Mouse (Mus musculus) frontal cortex, adult 2 months (tissue): ENCODE results near the gene Zbtb44. TPM values are rescaled to one million over a fixed set of nuclear protein-coding genes. Genes with fewer than 3 reads are reported as not detected.
A peak's percentile ranks its signal among the peaks of the same experiment; 100 is the strongest.
"Not testable (repeated sequence)": the region's sequence is repeated elsewhere in the genome, so short reads cannot be mapped to it uniquely, and the experiment has no call there.

Experiments used
- DNase-seq, 2 experiments: peaks; one replicate each; pipeline ENCODE4 v3.0.0; 2022; ENCODE audit warnings: low spot score in 1 of 2; ENCODE audit errors: extremely low spot score in 1 of 2
- polyA plus RNA-seq: library from polyadenylated mRNA; depleted of rRNA; stranded (reverse); fragments of >200 nt; gene quantifications from 2 replicates; pipeline ENCODE4 v1.2.3, GENCODE M21; 2012

Zbtb44 gene
- polyA plus RNA-seq, 1 experiment: 9.5 TPM

DNA sequence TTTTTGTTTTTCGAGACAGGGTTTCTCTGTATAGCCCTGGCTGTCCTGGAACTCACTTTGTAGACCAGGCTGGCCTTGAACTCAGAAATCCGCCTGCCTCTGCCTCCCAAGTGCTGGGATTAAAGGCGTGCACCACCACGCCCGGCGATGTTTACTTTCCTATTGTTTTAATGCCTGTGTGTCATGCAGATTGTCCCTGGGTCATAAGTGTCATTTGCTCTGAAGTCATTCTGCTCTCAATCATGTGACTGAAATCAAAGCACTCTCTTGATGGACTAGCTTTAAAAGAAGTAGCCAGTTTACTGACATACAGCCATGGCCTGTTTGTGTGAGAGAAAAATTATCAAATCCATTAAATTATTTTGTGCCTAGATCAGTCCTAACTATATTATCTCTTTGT is 21.1 kb downstream of the Zbtb44 start:
- not testable (repeated sequence) for DNase-seq

- peak; percentile 14 to 29 for DNase-seq
Measured at GRCm38 (mm10) chr9:31058723-31059122, 28.3 kb downstream of the Zbtb44 start.

DNA sequence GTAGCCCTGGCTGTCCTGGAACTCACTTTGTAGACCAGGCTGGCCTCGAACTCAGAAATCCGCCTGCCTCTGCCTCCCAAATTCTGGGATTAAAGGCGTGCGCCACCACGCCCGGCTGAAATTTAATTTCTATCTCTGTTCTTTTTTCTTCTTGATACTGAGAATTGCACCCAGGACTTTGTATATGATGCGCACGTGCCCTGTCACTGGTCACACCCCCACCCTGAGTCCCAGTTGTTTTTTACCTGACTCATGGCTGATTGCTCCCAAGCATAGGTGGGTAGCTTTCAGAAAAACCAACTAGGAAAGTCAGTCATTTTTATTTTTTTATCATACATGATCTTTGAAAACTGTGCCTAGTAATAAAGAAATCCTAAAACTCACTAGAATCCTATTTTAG is 40.3 kb downstream of the Zbtb44 start:
- no peak for DNase-seq

DNA sequence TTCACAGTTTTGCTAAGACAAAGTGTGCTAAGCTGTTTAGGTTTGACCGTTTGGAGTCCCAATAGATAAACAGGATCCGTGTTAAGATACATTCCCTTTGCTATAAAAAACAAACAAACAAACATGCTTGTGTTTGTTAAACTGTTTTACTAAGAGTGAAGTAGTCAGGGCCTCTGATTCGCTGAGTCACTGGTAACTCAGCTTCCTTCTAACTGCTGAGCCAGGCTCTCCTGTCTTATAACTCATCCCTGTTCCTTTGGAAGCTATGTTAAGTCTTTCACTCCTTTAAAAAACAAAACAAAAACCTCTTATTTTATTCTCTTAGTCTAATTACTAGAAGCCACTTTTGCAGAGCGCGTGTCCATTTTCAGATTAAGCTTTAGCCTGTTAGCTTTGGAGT is 41.8 kb downstream of the Zbtb44 start:
- DNase-seq: no peak

DNA sequence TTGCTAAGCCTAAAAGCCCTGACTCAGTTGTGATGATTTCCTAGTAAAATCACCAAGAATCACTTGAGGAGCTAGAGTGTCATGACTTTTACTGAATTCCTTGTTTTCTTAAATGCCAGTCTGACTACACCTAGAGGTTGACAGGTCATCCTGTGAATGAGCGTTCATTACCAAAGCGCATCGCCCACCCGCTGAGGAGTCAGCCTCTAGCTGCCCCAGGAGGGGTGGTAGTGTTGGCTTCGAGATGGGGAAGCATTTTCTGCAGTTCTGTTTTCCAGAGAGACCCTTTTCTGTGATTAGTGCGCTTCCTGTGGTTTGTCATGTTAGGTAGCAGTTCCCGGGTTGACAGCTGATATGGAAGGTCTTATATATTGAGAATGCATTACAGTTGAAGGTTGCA is 43.4 kb downstream of the Zbtb44 start:
- no peak for DNase-seq

GRCm38 (mm10) chr9:31074836-31075235 is 44.4 kb downstream of the Zbtb44 start:
- DNase-seq: no peak

GRCm38 (mm10) chr9:31080726-31081125 is 50.3 kb downstream of the Zbtb44 start:
- no peak for DNase-seq

DNA sequence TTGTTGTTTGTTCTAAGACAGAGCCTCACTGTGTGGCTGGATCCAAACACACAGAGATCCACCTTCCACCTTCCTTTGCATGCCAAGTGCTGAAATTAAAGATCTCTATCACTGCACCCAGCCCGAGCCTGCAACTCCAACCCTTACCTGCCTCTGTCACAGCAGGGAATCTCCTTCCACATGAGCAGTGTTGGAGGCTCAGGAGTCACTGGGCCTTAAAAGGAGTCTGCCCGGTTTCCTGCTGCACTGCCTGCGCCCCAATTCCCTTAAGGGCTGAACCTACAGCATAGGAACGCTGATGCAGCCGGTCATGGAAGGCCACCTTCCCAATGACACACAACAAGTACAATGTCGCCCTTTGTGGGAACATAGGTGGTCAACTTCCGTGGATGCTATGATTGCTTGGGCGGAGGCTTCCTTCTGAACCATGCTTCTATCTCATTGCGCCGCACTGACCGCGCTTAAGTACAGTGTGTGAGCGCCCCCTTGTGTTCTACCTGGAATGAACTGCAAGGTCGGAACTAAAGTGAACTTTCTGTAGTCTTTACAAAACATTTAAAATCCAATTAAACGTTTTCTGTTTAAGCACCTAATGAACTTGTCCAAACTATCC is 51.7 kb downstream of the Zbtb44 start:
- peak; percentile 43 to 89 for DNase-seq

- DNase-seq: no peak
Measured at GRCm38 (mm10) chr9:31082771-31083170, 52.3 kb downstream of the Zbtb44 start.

DNA sequence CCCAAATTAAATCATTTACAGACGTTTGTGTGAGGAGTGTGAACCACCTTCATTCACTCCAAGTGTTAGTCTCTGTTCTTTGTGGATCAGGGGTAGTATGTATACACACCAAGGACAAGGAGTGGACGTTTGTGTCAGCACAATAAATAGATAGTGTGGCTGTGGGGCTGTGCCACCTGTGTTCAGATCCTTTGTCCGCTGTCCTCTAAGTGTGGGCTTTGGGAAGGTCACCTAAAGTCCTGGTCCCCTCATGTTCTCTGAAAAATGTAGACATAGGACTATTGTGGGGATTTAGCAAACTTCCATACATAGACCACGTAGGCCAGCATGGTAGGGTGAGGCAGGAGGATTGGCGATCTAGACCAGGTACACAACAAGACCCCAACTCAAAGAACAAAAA is 55.1 kb downstream of the Zbtb44 start:
- no peak for DNase-seq

DNA sequence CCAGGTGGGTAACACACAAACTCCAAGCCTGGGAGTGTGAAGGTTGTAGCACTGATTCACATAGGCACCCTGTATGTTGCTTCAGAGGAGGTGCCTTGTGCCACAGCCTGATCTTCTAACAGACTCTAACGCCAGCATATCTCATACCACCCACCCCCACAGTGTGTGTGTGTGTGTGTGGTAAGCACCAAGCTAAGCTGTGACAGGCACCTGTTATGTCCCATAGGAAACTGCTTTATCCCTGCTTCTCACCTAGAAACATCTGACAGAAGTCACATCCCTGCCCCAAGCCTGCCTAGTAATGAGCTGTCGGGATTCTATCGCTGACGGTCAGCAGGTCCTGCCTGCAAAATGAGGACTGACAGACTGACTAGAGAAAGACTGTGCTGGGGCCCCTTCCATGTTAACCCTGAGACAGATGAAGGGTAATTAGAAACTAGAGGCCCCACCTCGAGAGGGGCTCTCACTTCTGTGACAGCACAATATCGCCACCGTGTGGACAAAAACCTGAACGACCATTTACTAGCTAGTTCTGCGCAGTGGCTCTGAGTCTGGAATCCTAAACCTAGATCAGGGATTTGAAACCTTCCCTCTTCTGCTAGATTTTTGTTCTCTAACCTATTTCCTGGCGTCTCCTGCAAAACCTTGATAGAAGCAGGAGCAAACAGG is 55.8 kb downstream of the Zbtb44 start:
- peak; percentile 28 to 87 for DNase-seq

DNA sequence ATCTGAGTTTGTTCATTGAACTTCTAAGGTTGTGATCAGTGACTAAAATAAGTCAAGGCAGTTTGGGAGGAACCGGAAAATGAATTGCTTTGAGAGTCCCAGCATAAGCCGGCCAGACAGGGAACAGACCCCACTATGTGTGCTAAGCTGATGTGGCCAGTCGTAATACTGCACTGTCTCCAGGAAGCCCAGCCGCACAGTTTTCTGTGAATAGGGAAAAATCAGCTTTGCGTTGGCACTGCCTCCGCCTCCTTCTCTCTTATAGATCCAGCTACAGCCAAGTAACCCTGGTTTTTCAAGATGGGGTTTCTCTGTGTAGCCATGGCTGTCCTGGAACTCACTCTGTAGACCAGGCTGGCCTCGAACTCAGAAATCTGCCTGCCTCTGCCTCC is 56.3 kb downstream of the Zbtb44 start:
- DNase-seq: no peak

GRCm38 (mm10) chr9:31087466-31087865 is 57.0 kb downstream of the Zbtb44 start:
- DNase-seq: no peak

- DNase-seq: no peak
Measured at GRCm38 (mm10) chr9:31088116-31088515, 57.7 kb downstream of the Zbtb44 start.

DNA sequence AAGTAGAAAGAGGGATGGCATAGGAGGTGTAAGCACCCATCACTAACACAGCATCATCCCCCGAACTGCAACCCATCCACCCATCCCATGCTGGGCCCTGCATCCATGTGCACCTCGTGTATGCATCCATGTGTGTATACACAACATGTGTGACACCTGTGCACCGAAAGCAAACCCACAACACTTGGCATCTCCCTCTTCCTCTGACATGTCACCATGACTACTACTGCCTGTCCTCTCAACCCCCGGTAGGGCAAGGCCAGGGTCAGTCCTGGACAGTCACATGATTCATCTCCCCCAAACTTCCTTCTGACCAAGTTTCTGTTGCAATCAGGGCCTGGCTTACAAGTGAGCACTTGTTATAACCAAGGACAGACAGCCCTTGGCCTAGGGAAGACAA is 58.4 kb downstream of the Zbtb44 start:
- no peak for DNase-seq

- DNase-seq: no peak
Measured at GRCm38 (mm10) chr9:31089541-31089940, 59.1 kb downstream of the Zbtb44 start.

DNA sequence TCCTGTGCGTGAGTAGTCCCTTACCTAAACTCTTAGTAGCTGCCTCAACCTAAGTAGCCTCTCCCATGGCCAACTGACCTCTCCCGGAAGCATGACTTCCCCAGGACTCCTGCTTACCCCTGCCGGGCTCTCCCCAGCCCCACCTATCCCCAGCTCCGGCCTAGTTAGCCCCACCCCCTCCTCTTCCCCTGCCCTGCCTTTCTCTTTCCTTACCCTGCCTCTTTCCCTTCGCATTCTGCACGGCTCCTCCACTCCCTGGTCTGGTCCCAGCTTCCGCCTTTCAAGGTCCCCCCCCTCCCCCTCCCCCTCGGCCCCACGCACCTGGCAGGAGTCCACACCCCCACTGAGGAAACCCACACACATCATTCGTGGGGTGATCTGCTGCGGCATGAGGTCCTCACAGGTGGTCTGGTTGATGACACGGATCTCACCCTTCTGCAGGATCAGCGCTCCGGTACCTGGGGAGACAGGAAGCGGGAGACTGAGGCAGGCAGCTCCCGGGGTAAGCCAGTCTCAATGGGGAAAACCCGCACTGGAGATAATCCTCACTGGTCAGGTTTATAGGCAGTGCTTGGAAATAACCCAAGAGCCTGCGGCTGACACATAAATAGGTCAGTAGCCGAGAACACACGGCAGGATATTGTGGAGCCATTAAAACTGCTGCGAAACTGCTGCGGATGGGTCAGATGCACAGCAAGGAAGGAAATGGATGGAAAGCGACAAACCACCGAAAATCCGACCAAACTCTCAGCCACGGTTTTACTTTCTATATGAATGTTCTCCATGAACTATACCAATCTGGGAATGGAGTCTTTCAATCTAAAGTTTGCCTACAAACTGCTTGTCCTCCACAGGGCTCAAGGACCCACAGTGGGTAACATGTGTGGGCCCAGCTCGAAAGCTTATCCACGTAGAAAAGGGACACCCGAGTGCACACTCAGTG is 59.9 kb downstream of the Zbtb44 start:
- no peak for DNase-seq

DNA sequence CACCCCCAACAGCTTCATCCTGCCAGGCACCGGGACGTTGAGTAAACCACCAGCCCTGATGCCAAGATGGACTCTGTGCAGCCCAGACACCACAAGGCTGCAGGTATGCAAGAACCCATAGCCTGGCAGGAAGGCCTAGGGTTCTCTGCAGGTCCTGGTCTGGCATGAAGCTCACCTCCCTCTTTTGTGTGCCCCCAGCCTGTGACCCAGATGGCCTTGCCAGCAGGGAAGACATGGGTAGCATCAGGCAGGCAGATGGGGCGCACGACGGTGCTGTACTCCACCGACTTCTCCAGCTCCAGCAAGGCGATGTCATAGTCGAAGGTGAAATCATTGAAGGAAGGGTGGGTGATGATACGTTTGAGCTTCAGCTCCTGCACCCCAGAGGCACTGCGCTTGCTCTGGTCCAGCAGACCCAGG is 60.7 kb downstream of the Zbtb44 start:
- DNase-seq: no peak

DNA sequence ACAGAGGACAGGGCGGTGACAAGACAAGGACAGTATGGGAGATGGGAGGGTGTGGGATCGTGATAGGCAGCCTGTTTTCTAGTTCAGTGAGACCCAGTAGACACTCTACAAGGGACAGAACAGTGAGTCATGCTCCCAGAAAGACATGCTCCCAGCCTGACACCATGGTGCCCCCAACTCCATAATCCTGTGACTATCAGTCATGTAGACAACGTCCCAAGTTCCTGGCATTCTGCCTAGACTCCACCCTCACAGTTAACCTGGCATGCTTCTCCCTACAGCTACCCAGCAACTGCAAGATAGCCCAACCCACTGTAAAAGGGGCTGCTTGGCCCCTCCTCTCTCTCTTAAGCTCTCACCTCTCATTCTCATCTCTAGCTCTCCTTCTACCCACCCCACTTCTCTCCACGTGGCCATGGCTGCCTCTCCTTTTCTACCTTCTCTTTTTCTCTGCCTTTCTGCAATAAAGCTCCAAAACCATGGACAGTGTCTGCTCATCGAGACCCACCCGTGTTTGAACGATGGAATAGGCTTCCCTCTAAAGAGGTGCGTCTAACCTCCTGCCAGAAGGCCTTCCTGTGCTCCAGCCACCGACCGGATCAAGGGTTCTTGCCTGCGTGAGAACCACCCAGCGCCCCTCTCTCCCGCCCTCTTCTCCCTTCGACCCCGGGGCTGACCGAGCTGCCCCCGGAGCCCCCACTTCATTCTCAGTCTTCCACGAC is 61.8 kb downstream of the Zbtb44 start:
- no peak for DNase-seq

DNA sequence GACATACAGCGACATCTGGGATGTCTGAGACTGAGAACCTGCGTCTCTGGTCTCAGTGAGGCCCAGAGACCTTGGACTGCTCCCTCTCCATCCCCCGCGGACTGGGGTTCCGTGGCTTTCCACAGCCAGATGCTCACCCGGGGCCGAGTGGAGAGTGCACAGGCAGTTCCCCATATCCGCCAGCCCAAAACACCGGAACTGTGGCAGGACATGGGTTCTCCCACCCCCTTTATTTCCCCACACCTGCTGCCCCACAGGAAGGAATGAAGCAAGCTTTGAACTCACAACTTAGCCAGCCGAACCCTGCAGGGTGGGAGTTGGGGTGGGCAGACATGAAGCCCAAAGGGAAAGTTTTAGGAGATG is 62.4 kb downstream of the Zbtb44 start:
- DNase-seq: no peak
